Mouse (Mus musculus): ENCODE results near the gene Csrp1.

DNA sequence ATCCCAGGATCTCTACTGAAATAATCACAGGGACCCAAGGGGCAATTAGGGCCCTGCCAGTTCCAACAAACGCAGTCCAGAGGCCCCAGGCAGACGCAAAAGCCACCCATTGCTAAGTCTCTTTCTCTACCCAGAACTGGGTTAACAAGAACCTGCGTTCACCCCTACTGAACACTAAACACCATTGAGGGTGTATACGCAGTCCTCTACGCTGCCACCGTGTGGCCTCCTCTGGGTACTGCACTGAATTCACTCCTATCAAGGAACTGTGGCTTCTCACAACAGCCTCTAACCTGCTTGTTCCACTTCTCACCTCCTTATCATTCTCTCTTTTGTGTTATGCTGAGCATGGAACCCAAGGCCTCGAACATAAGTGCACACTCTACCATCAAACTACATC is 19.3 kb upstream of the Csrp1 start:
- TF ChIP-seq CTCF (IDR thresholded peaks at IDR 0.05; ENCODE audit: low read depth, low read length): peak; percentile 85
- no peak for TF ChIP-seq POLR2A (IDR thresholded peaks at IDR 0.05; ENCODE audit: insufficient read depth, low read length)
